Mouse (Mus musculus) kidney, embryonic 14.5 days (tissue): ENCODE data around the gene Rom1. TPM values are rescaled to one million over a fixed set of nuclear protein-coding genes. Genes with fewer than 3 reads are reported as not detected.
A peak's percentile ranks its signal among the peaks of the same experiment; 100 is the strongest.

ENCODE experiments used
- ATAC-seq: fragments of 200-750 bp; cut with Nextera tagmentation; 2 replicates; pipeline ENCODE4 v1.8.0; 2017; ENCODE audit warnings: moderate number of reproducible peaks, mild to moderate bottlenecking, moderate TSS enrichment, moderate library complexity; ENCODE audit not compliant: low FRiP score, low TSS enrichment
- H3K27ac ChIP-seq: fragments of 300-500 bp; sonication (generic); 2 replicates; pipeline ENCODE4 v1.5.1; 2014; ENCODE audit warnings: low read depth, mild to moderate bottlenecking, low read length, moderate library complexity, mixed read lengths
- H3K27me3 ChIP-seq: fragments of 300-500 bp; sonication (generic); 2 replicates; pipeline ENCODE4 v1.6.1; 2014; ENCODE audit warnings: mild to moderate bottlenecking, low read length; ENCODE audit not compliant: control insufficient read depth, insufficient read depth
- H3K36me3 ChIP-seq: fragments of 300-500 bp; sonication (generic); 2 replicates; pipeline ENCODE4 v1.6.1; 2014; ENCODE audit warnings: low read length, mixed read lengths; ENCODE audit not compliant: control insufficient read depth, insufficient read depth
- H3K4me1 ChIP-seq: fragments of 300-500 bp; sonication (generic); 2 replicates; pipeline ENCODE4 v1.6.1; 2014; ENCODE audit warnings: low read length, mixed read lengths; ENCODE audit not compliant: control insufficient read depth, insufficient read depth
- H3K4me2 ChIP-seq: fragments of 300-500 bp; sonication (generic); replicated peaks from 2 replicates; pipeline ENCODE4 v1.6.1; 2014; ENCODE audit warnings: low read depth, mild to moderate bottlenecking, low read length
- H3K4me3 ChIP-seq: fragments of 300-500 bp; sonication (generic); 2 replicates; pipeline ENCODE4 v1.5.1; 2014; ENCODE audit warnings: mild to moderate bottlenecking, low read length
- H3K9ac ChIP-seq: fragments of 300-500 bp; sonication (generic); 2 replicates; pipeline ENCODE4 v1.6.1; 2014; ENCODE audit warnings: low read depth, mild to moderate bottlenecking, low read length, moderate library complexity
- H3K9me3 ChIP-seq: fragments of 300-500 bp; sonication (generic); 2 replicates; pipeline ENCODE4 v1.6.1; 2016; ENCODE audit warnings: low read length; ENCODE audit not compliant: control insufficient read depth
- WGBS: fragments of 180-500 bp; shearing (Covaris S2); extraction: QIAGEN DNeasy Blood & Tissue Kit; methylation state at CpG from one replicate; pipeline ENCODE4 v1.1.7; 2014; 5-methylcytosine and 5-hydroxymethylcytosine counted together
- polyA plus RNA-seq: library from polyadenylated mRNA; unstranded; fragments of >200 nt; fragmentation: Nextera tagmentation; extraction: Ambion mirVana; gene quantifications from 2 replicates; pipeline ENCODE4 v1.2.1, GENCODE M21; 2014

Rom1 gene
- polyA plus RNA-seq, 1 experiment from 2014 or later: 1.2 TPM

DNA sequence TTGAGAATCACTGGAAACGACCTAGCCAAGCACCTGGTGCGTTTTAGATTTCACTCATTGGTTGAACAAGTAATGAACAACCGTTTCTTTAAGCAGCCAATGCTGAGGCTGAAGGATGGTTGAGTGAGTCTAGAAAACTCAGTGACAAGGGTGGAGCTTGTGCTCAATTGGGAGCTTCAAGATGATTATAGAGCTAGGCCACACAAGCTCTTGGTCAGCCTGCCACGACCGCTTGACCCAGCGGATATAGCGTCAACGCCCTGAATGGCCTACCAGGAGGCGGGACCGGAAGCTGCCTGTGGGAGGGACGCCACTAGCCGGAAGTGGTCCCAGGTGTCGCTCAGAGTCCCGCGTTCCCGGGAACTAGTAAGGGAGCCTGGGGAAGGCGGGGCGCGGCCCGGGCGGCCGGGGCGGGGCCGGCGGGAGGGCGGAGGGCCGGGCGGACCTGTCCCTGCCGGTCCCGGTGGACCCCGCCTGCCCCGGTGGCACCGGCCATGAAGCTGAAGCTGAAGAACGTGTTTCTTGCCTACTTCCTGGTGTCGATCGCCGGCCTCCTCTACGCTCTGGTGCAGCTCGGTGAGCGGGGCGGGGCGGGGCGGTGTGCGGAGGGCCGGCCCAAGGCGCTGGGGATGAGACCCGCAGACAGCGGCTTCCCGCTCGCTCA is 9.0 kb downstream of the Rom1 start, which contains the start of gene B3gat3:
B3gat3 (plus strand) TSS at position 302 of the 664 bp plus-strand sequence.
- Histone ChIP-seq H3K27me3 (no peaks in the 10 kb centered on the region), H3K36me3 (peaks cover 27% of the 10 kb centered on the region), H3K9ac (peak within 1 kb of the TSS; percentile 68), H3K4me1 (peaks cover 10% of the 10 kb centered on the region; the same call in 1 of the 2 replicates), H3K4me3 (peak within 1 kb of the TSS; percentile 72), H3K9me3 (no peaks in the 10 kb centered on the region), H3K27ac (peak within 1 kb of the TSS; percentile 82), H3K4me2 (peak within 1 kb of the TSS; percentile 68)
- ATAC-seq: peak; percentile 98
- 2% methylated on average over 47 of the region's 50 CpGs for WGBS

DNA sequence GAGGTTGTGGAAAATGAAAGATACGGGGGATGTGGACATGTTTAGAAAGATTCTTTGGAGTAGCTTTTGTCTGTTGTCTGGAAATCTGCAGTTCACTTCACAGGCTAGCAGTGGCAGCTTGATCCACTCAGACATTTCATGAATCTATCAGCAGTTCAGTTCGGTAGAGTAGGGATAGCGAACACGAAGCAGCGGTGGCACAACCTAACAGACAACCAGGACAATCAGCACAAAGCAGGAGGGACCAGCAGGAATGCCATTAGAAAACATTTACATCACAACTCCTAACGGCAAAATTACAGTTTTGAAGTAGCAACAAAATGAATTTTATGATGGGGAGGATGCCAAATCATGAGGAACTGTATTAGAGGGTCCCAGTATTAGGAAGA is 9.5 kb downstream of the Rom1 start:
- peaks cover 32% of the 10 kb centered on the region for H3K36me3 ChIP-seq
- H3K27me3 ChIP-seq: no peaks in the 10 kb centered on the region
- no peak; the same call in 1 of the 2 replicates for ATAC-seq
- peak overlapping the region; percentile 68; the same call in 1 of the 2 replicates for H3K9ac ChIP-seq
- H3K4me2 ChIP-seq: peak overlapping the region; percentile 68
- no peaks in the 10 kb centered on the region for H3K9me3 ChIP-seq
- H3K4me3 ChIP-seq: peak overlapping the region; percentile 72; the same call in 1 of the 2 replicates
- H3K27ac ChIP-seq: peak overlapping the region; percentile 82
- peaks cover 10% of the 10 kb centered on the region; the same call in 1 of the 2 replicates for H3K4me1 ChIP-seq
- 63% methylated on average over 6 of the region's 6 CpGs for WGBS

DNA sequence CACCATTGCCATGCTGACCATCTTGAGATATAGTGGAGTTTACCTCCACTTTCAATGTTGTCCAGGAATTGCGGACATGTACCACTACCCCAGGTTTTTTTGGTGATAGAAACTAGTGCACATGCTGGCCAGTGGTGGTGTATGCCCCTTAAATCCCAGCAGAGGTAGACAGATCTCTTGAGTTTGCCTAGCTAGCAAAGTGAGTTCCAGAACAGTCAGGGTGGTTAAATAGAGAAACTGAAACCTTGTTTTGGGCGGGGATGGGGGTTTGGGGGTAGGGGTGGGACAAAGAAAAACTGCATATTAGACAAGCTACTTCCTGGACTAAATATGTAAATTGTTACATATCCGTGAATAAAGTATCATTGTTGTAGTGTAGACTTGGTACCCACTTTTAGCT is 10.2 kb downstream of the Rom1 start:
- WGBS: 96% methylated on average over 3 of the region's 3 CpGs
- H3K27ac ChIP-seq: no peak overlapping the region
- no peak for ATAC-seq
- no peaks in the 10 kb centered on the region for H3K9me3 ChIP-seq
- H3K36me3 ChIP-seq: peaks cover 36% of the 10 kb centered on the region
- H3K9ac ChIP-seq: no peak overlapping the region
- no peaks in the 10 kb centered on the region for H3K27me3 ChIP-seq
- no peak overlapping the region for H3K4me3 ChIP-seq
- H3K4me2 ChIP-seq: no peak overlapping the region
- peaks cover 10% of the 10 kb centered on the region; the same call in 1 of the 2 replicates for H3K4me1 ChIP-seq

DNA sequence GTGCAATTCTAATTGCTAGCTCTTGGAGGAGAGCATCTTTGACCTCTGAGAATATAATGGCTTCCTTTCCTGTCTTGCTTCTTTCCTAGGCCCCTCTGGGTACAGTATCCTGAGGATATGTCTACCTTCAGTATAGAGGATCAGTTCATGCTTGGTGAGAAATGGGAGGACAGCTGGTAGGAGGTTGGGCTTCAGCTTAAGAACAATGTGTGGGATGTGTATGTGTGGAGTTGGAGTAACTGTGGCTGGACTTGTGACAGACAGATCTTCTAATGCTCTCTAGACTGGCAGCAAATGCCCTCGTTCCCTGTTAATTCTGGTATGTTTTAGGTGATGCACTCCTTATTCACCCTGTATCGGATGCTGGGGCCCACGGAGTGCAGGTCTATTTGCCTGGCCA is 14.9 kb downstream of the Rom1 start:
- no peak for ATAC-seq
- Histone ChIP-seq H3K27ac (no peak overlapping the region), H3K36me3 (peaks cover 80% of the 10 kb centered on the region), H3K4me3 (no peak overlapping the region), H3K27me3 (no peaks in the 10 kb centered on the region), H3K9ac (no peak overlapping the region), H3K4me2 (no peak overlapping the region), H3K4me1 (no peaks in the 10 kb centered on the region), H3K9me3 (no peaks in the 10 kb centered on the region)
- 97% methylated on average over 3 of the region's 3 CpGs for WGBS

DNA sequence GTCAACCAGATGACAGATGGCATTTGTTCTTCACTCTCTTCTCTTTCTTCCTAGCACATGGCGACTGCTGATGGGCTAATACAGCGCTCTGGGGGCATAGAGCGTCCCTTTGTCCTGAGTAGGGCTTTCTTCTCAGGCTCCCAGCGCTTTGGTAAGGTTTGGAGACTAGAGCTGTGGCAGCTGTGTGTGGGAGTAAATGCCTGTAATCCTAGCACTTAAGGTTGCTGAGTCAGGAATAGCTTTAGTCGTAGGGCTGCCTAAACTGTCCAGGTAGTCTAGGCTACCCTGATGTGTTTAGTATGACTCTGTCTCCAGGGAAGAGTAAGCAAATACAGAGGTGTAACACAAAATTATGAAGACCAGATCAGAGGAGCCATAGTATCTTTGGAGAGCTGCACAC is 17.3 kb downstream of the Rom1 start:
- no peak overlapping the region for H3K4me3 ChIP-seq
- H3K36me3 ChIP-seq: peaks cover 100% of the 10 kb centered on the region
- H3K4me1 ChIP-seq: no peaks in the 10 kb centered on the region
- WGBS: 88% methylated on average over 5 of the region's 5 CpGs
- H3K9ac ChIP-seq: no peak overlapping the region
- no peaks in the 10 kb centered on the region for H3K9me3 ChIP-seq
- H3K4me2 ChIP-seq: no peak overlapping the region
- no peaks in the 10 kb centered on the region for H3K27me3 ChIP-seq
- no peak for ATAC-seq
- no peak overlapping the region for H3K27ac ChIP-seq

DNA sequence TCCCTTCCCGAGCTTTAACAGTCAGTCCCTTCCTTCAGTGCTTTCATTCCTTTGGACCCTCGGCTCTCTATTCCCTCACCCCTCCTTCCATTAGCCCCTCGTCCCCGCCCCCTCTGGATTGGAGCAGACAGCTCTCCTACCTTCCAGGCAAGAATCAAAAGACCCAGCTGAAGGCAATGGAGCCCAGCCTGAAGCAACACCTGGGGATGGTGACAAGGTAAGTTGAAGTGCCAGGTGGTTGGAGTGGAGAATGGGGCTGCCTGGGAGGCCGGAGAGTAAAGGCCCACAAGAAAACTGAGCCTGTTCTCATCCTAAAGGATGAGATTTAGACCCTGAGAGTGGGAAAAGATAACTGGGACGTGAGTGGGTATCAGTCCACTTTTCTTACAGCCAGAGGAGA is 20.6 kb downstream of the Rom1 start:
- Histone ChIP-seq H3K36me3 (peaks cover 97% of the 10 kb centered on the region), H3K4me1 (no peaks in the 10 kb centered on the region), H3K4me3 (no peak overlapping the region), H3K9ac (no peak overlapping the region), H3K27me3 (no peaks in the 10 kb centered on the region), H3K27ac (no peak overlapping the region), H3K9me3 (no peaks in the 10 kb centered on the region), H3K4me2 (no peak overlapping the region)
- WGBS: 85% methylated on average over 6 of the region's 6 CpGs
- no peak for ATAC-seq

DNA sequence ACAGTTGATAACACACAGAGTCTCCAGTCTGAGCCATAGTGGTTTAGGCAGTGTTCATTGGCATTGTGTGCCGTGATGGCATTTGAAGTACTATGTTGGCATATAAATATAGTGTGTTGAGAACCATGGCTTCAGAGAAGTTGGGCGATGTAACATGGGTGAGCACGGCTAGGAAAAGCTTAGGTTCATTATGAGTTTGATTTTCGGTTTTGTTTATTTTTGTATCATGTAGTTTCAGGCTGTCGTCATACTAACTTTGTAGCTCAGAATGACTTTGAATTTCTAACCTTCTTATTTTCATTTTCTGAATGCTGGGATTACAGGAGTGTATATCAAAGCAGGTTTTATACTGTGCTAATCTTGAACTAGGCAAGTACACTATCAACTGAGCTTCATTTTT is 25.7 kb downstream of the Rom1 start:
- Histone ChIP-seq H3K36me3 (peaks cover 65% of the 10 kb centered on the region), H3K9ac (no peak overlapping the region), H3K27ac (no peak overlapping the region), H3K4me3 (no peak overlapping the region), H3K27me3 (no peaks in the 10 kb centered on the region), H3K4me1 (peaks cover 5% of the 10 kb centered on the region), H3K4me2 (no peak overlapping the region), H3K9me3 (no peaks in the 10 kb centered on the region)
- no peak for ATAC-seq
- 95% methylated on average over 5 of the region's 5 CpGs for WGBS

DNA sequence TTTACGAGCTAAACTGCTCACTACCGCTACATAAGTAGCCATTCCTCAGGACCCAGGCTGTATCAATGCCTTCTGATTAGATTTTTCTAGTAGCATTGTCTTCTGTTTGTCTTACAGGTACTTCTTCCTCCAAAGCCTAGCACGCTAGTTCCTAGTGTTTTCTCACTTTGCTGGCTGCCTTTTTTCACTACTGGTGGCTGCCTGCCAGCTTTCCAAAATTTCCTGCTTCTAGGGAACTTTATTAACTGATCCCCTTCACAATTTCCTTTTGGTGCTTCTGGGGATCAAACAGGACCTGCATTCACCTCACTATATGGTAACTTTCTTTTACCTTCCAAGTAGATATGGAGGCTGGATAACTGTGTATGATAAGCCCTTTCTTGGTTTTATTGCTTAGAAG is 30.1 kb downstream of the Rom1 start:
- Histone ChIP-seq H3K9ac (peak overlapping the region; percentile 91), H3K9me3 (no peaks in the 10 kb centered on the region), H3K4me2 (peak overlapping the region; percentile 81), H3K36me3 (peaks cover 45% of the 10 kb centered on the region), H3K4me3 (peak overlapping the region; percentile 75), H3K4me1 (peaks cover 15% of the 10 kb centered on the region), H3K27ac (no peak overlapping the region), H3K27me3 (no peaks in the 10 kb centered on the region)
- no peak for ATAC-seq
- 37% methylated on average over 3 of the region's 3 CpGs for WGBS

DNA sequence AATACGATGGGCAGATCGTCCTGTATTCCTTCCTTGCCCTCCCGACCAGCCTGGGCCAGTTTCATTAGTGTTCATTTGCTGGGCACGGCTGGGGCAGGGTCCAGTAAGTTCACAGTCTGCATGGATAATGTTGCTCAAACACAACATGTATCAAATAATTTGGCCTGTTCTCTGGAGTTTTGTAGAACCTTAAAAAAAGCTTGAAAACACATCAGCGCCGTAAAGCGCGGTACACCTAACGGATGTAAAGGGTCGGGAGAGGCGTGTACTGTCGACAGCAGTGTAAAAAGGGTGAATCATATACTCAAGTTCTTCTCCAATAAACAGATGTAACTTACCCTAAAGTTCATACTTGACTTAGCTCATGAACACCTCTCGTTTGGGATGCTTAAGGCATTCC is 30.6 kb downstream of the Rom1 start:
- WGBS: 8% methylated on average over 13 of the region's 13 CpGs
- Histone ChIP-seq H3K27me3 (no peaks in the 10 kb centered on the region), H3K4me3 (peak overlapping the region; percentile 75), H3K4me1 (peaks cover 18% of the 10 kb centered on the region), H3K9me3 (no peaks in the 10 kb centered on the region), H3K9ac (peak overlapping the region; percentile 91), H3K4me2 (peak overlapping the region; percentile 81), H3K36me3 (peaks cover 41% of the 10 kb centered on the region), H3K27ac (peak overlapping the region; percentile 82)
- no peak for ATAC-seq
